Mouse (Mus musculus) brown adipose tissue, adult 24 weeks (tissue): Measurements from ENCODE around the gene Ppp1r12a. TPM values are rescaled to one million over a fixed set of nuclear protein-coding genes. Genes with fewer than 3 reads are reported as not detected.

ENCODE experiments used
- H3K27ac ChIP-seq: fragments of 200-500 bp; replicated peaks from 2 replicates; pipeline ENCODE4 v1.5.1; 2012; ENCODE audit warnings: low read depth, mild to moderate bottlenecking, low read length
- H3K4me1 ChIP-seq: fragments of 200-500 bp; 2 replicates; pipeline ENCODE4 v1.6.1; 2012; ENCODE audit warnings: low read length, mixed read lengths; ENCODE audit not compliant: control insufficient read depth, insufficient read depth, insufficient read length
- H3K4me3 ChIP-seq: fragments of 200-500 bp; 2 replicates; pipeline ENCODE4 v1.5.1; 2012; ENCODE audit warnings: low read depth, mild to moderate bottlenecking, low read length, moderate library complexity; ENCODE audit not compliant: insufficient read depth
- polyA plus RNA-seq: library from polyadenylated mRNA; stranded (reverse); fragments of >200 nt; gene quantifications from 2 replicates; pipeline ENCODE4 v1.2.4, GENCODE M21; 2012; ENCODE audit not compliant: missing spikeins, insufficient read depth, insufficient read length

The Ppp1r12a gene
- polyA plus RNA-seq, 1 experiment, result 23.5 TPM

DNA sequence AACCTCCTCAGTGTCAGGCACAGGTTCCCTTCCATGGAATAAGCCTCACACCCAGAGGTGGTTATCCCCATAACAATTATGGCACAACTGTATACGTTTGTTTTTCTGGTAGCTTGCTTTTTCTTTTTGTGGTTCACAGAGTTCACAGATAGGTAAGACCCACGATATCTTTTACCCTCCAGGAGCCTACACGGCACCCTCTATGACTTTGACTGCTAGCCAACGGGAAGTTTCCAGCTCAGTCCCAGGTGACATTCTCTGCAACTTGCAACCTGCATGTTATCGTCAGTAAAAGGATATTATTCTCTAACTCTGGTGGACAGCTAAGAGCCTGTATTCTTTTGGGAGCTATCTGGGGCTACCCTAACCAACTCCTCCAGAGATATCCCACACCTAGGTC is 148.2 kb downstream of the Ppp1r12a start:
- Histone ChIP-seq H3K27ac (no peak overlapping the region), H3K4me1 (no peaks in the 10 kb centered on the region), H3K4me3 (no peak overlapping the region)

DNA sequence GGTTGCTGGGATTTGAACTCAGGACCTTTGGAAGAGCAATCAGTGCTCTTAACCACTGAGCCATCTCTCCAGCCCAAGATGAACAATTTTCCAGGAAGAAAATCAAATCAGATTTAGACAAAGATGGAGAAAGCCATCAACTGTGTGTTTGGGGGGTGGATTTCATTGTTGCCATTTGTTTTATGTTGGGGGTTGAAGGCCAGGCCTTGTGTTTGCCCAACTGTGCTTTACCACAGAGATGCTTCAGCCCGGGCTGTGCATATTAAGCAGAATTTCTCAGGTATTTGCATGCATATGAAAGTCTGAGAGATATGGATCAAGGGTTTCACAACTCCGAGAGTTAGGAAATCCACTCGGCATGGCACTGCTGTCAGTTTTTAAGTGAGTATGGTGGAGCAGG is 149.4 kb downstream of the Ppp1r12a start:
- H3K4me3 ChIP-seq, result no peak overlapping the region
- no peak overlapping the region for H3K27ac ChIP-seq
- no peaks in the 10 kb centered on the region for H3K4me1 ChIP-seq

DNA sequence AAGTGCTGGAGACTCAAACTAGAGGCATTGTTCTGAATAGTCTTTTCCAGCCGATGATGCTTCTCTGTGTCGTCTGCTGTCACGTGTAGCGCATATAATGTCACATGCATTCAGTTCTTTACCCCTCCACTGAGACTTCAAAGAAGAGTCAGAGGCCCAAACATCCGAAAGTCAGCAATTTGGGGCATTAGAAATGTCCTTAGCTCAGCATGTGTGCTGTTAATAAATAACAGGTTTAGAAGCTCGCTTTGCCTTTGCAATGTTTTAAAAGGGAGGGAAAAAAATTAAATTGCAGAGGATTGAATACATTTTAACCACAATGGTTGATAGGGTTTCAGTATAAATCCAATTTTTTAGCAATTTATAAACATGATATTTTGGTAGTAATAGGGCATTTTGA is 151.9 kb downstream of the Ppp1r12a start:
- H3K27ac ChIP-seq, result no peak overlapping the region
- H3K4me3 ChIP-seq, result no peak overlapping the region
- no peaks in the 10 kb centered on the region for H3K4me1 ChIP-seq

DNA sequence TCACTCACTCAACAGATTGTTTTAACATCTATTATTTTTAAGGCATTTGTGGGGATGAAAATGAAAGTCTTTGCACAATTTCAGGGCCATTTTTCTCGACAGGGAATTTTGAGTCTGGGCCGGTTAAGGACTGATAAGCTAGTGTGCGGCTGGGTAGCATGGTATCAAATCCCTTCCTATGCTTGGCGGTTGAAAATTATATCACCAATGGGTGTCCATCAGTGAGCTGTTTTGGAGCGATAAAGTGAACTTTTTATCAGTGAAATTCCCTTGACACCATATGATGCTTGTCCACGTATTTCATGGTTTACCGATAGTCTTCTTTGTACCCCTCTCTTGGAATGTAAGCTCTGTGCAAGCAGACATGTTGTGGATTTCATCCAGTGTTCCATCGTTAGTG is 152.4 kb downstream of the Ppp1r12a start:
- Histone ChIP-seq H3K27ac (no peak overlapping the region), H3K4me1 (no peaks in the 10 kb centered on the region), H3K4me3 (no peak overlapping the region)

DNA sequence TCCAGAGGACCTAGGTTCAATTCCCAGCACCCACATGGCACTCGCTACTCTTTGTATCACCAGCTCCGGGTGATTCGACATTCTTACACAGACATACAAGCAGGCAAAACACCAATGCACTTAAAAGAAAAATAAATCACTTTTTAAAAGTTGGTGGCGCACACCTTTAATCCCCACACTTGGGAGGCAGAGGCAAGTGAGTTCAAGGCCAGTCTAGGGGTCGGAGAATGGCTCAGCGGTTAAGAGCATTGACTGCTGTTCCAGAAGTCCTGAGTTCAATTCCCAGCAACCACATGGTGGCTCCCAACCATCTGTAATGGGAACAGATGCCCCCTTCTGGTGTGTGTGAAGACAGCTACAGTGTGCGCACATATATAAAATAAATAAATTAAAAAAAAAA is 153.2 kb downstream of the Ppp1r12a start:
- no peak overlapping the region for H3K4me3 ChIP-seq
- H3K4me1 ChIP-seq, result no peaks in the 10 kb centered on the region
- H3K27ac ChIP-seq, result no peak overlapping the region

DNA sequence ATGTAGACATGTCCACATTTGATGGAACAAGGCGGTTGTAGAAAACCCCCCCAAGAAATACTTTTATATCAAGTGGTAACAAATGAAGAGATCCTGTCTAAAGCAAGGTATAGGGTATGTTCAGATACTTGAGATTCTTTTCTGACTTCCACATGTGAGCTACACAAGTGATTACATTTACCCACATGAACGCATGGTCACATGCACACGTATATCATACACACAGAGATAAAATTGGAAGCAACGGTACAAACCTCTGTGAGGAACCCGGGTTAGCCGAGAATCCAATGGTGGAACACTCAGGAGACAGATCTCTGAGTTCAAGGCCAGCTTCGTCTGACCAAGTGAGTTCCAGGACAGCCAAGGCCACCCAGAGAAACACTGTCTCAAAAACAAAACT is 166.4 kb downstream of the Ppp1r12a start:
- Histone ChIP-seq H3K27ac (no peak overlapping the region), H3K4me1 (no peaks in the 10 kb centered on the region), H3K4me3 (no peak overlapping the region)

DNA sequence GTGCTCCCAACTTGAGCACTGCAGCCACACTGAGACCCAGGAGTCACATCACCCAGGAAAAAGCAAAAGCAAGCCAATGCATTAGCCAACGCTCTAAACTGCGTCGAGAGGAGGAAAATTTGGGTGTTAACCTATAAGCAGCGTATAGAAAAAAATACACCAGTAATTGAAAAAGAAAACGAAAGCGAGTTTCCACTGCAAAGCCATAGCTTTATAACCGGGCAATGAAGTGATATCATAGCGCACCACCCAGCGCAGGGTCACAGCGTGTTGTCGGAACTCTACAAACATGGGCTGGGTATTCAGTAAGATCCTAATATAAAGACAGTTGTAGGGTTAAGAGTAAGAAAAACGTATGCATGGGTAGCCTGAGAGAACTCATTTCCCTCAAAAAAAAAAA is 167.0 kb downstream of the Ppp1r12a start:
- Histone ChIP-seq H3K4me3 (no peak overlapping the region), H3K27ac (no peak overlapping the region), H3K4me1 (no peaks in the 10 kb centered on the region)

DNA sequence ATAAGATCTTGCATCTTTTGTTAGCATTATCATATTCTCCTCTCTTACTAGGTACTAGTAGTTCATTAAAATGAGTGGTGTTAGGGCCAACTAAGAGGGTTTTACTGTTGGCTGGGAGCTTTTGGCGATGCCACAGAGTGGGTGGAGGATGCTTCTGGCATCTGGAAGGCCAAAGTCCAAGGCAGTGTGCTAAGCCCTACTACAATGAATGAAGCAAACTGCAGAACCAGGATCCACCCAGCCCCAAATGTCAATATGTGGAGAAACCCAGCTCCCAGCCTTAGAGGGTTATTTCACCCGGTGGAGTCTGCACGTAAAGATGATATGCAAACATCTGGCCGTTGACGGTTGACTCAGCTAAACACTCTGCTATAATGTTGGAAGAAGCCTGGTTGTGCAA is 167.8 kb downstream of the Ppp1r12a start:
- no peaks in the 10 kb centered on the region for H3K4me1 ChIP-seq
- no peak overlapping the region for H3K4me3 ChIP-seq
- H3K27ac ChIP-seq, result no peak overlapping the region

DNA sequence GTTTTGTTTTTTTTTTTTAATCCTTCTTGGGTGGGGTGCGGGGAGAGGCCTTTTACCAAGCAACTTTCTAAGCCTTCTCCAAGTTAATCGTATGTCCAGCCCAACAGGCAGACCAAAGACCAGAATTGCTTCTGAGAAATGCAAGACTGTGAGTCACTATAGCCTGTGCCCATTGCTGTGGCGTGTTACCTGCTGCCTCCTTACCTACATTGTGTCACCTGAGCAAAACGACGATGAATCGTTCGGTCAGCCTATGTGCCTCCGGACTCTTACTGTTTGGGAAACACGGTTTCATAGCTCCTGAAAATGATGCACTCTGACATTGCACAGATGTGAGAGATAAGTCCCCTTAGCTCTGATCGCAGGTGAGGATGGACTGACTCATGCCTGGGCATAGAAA is 169.0 kb downstream of the Ppp1r12a start:
- no peaks in the 10 kb centered on the region for H3K4me1 ChIP-seq
- H3K27ac ChIP-seq, result no peak overlapping the region
- no peak overlapping the region; the same call in 1 of the 2 replicates for H3K4me3 ChIP-seq

DNA sequence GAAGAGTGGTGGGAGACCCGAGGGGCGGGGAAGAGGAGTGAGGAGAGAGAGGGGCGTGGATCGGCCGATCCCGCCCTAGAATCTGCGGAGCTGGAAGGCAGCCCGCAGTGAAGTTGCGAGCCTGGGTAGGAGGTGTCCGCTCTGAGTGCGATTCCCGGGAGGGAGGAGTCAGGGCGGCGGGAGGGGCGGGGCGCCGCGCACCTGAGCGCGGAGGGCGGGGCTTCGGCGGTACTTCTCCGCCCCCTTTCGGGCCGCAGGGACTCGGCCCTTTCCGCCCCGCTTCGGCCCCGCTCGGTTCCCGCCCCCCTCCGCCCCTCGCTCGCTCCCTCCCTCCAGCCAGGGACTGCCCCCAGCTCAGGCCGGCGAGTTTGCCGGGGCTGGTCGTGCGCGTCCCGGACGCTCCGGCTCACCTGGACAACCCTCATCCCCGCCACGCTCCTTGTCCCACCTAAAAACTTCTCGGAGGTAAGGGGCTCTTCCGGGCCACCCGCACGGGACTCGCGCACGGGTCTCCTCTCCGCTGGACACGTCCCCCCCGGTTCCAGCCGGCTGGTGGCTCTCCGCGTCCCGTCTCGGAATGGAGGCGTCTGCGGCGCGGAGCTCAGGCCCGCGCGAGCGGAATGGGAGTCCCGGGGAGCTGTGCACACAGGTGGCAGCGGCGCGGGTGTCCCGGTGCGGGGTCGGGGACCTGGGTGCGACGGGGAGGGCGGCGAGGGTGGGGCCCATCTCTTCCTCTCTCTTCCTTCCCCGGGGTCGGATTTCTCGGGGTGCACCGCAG is 170.0 kb downstream of the Ppp1r12a start, which contains the start of gene Pawr:
Pawr (plus strand) TSS at position 338 of the 778 bp plus-strand sequence.
- Histone ChIP-seq H3K4me1 (no peaks in the 10 kb centered on the region), H3K4me3 (peak within 1 kb of the TSS; percentile 94), H3K27ac (no peak within 1 kb of the TSS)

DNA sequence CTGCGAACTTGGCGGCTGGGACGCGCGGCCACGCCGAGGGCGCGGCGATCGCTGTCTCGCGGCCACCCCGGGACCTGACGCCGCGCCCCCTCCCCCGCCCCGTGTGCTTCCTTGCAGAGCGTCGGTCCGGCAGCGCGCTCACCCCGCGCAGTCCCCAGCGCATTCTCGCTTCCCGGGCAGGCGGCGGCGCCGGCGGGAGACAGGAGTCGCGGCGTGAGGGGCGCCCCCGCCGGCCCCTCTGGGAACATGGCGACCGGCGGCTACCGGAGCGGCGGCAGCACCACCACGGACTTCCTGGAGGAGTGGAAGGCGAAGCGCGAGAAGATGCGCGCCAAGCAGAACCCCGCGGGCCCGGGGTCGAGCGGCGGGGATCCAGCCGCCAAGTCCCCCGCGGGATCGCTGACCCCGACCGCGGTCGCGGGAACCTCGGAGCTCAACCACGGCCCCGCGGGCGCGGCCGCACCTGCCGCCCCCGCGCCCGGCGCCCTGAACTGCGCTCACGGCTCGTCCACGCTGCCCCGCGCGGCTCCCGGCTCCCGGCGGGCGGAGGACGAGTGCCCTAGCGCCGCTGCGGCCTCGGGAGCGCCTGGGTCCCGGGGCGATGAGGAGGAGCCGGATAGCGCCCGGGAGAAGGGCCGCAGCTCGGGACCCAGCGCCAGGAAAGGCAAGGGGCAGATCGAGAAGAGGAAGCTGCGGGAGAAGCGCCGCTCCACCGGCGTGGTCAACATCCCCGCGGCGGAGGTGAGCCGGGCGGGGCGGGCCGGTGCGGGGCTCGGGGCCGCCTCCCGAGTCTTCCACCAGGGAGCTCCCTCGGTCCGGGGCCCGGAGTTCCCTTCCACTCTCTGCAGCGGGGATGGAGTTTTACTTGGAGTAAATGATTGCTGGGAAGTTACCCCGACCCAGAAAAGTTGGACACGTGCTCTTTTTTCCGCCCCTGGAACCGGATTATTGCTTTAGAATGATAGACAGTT is 170.9 kb downstream of the Ppp1r12a start:
- H3K27ac ChIP-seq, result 0 out of 2 replicates have a peak overlapping the region, but pooled peaks have one; percentile 33
- H3K4me1 ChIP-seq, result no peaks in the 10 kb centered on the region
- H3K4me3 ChIP-seq, result peak overlapping the region; percentile 94

DNA sequence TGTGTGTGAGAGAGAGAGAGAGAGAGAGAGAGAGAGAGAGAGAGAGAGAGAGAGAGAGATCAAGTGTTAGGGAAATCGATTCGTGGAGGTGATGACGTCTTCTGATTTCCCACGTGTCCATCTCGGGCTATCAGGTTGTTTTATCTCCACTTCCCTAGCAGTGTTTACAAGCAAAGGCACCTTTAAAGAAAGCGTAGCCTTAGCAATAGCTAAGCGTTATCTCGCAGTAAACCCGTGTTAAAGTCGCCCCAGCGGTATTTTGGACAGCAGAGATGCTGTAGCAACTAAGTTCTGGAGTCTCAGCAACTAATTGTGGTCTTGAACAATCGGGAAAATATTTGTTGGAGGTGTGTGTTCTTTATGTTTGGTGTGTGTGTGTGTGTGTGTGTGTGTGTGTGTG is 171.6 kb downstream of the Ppp1r12a start:
- Histone ChIP-seq H3K4me3 (peak overlapping the region; percentile 94), H3K4me1 (no peaks in the 10 kb centered on the region), H3K27ac (0 out of 2 replicates have a peak overlapping the region, but pooled peaks have one; percentile 33)

Other genes starting within 250 kb of the Ppp1r12a start
- gene Pawr, start 169.9 kb downstream of the Ppp1r12a start, polyA plus RNA-seq, result 1.2 and 1.3 TPM in 2 replicates